Mouse (Mus musculus) liver, embryonic 14.5 days (tissue): ENCODE results near the gene Sh3pxd2a.

Source experiments
- CTCF ChIP-seq: IDR thresholded peaks from 2 replicates; pipeline ENCODE4 v1.5.1; 2016; ENCODE audit warnings: antibody characterized with exemption, low read depth, control low read depth
- EP300 ChIP-seq: IDR thresholded peaks from 2 replicates; pipeline ENCODE4 v1.6.1; 2016; ENCODE audit warnings: antibody characterized with exemption, low read depth

DNA sequence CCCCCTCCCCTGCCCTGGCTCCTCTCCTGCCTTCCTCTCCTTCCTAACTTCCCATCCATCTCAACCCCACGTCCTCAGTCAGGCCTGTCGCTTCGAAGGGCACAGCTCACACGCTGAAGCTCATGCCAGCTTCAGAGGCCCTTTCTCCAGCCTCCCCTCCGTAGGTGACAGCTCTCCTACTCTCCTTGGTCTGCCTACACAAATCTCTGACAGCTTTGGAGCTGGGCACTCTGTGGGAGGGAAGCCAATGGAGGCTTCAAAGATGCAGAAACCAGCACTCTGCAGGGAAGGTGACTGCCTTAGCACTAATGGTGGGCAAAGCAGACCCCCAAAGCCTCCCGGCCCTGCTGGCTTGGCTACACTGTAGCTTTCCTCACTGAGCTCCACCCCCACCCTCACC lies 128.9 kb downstream of the Sh3pxd2a start:
- TF ChIP-seq CTCF (no peak), EP300 (no peak)
